Mouse (Mus musculus): ENCODE measurements at regions not wholly inside any gene's neighbourhood (a gene's known extent, or its start where the extent isn't known, plus 50 kb on each side); places are given as distances from the start of the nearest gene placed in this dataset.

- Histone ChIP-seq H3K9me3 (replicated peaks; ENCODE audit: low read length) (peaks cover 8% of the 10 kb centered on the region), H3K27me3 (replicated peaks) (no peaks in the 10 kb centered on the region), H3K27ac (ENCODE audit: insufficient read depth, low read depth) (no peak overlapping the region), H3K79me2 (replicated peaks; ENCODE audit: control insufficient read depth, extremely low read depth, insufficient read depth, poor library complexity, severe bottlenecking) (no peaks in the 10 kb centered on the region), H3K4me2 (ENCODE audit: insufficient read depth, low read depth, poor library complexity, severe bottlenecking) (no peak overlapping the region), H3K4me3 (replicated peaks in 1 of 3; ENCODE audit: low read depth in 2 of 3, low read length in 2 of 3, poor library complexity in 1 of 3) (no peak overlapping the region), H3K9ac (ENCODE audit: insufficient read depth, low read depth) (no peak overlapping the region), H3K36me3 (replicated peaks in 1 of 2; ENCODE audit: control insufficient read depth in 1 of 2, insufficient read depth in 1 of 2, low read length in 1 of 2) (no peaks in the 10 kb centered on the region), H3K4me1 (ENCODE audit: control insufficient read depth in 1 of 2, insufficient read depth in 2 of 2) (no peaks in the 10 kb centered on the region)
- no peak for DNase-seq (ENCODE audit: extremely low read depth)
- in situ Hi-C loops (cut with MboI; ENCODE audit: low pct_ligation_motif_present, low pct_unique_long_range_greater_than_20kb, low sequenced_read_pairs) (no loop called here), dilution Hi-C loops (cut with MboI; ENCODE audit: extremely low pct_ligation_motif_present, extremely low pct_unique_long_range_greater_than_20kb, low sequenced_read_pairs) (no loop called here)
- TF ChIP-seq ELF1 (IDR thresholded peaks at IDR 0.05; ENCODE audit: low read depth, low read length): no peak
- no peak for TF ChIP-seq JUND (conservative IDR thresholded peaks at IDR 0.05; ENCODE audit: low read depth, low read length)
- TF ChIP-seq POLR2AphosphoS2 (IDR thresholded peaks at IDR 0.05; ENCODE audit: low read depth, low read length): no peak
- no peak for TF ChIP-seq USF2 (conservative IDR thresholded peaks at IDR 0.05; ENCODE audit: low read depth, low read length)
- no peak for TF ChIP-seq MAX (IDR thresholded peaks at IDR 0.05; ENCODE audit: low read length)
- TF ChIP-seq MYC (IDR thresholded peaks at IDR 0.05; ENCODE audit: low read depth, low read length): no peak
Observed at GRCm38 (mm10) chr4:28242272-28242671, 570.7 kb upstream of the Epha7 start.

Data from CH12.LX (cell line).